In genomic region chr1:135105124-135105523, GRCm38 (mm10) we compare ENCODE assay signal across 8 mouse cellular contexts. TPM values are rescaled to one million over a fixed set of nuclear protein-coding genes. Genes with fewer than 3 reads are reported as not detected.
A peak's percentile ranks its signal among the peaks of the same experiment; 100 is the strongest.
DNase-seq lines count a peak whose midpoint lies in the region; ATAC-seq lines count a peak whose summit lies in the region.

Gene Lgr6 (minus strand): TSS chr1:135105276.

- no peak within 1 kb of the TSS for H3K27ac ChIP-seq in kidney, embryonic 14.5 days (ENCODE audit: low read depth, low read length)
- peak within 1 kb of the TSS; percentile 88 for H3K27ac ChIP-seq in brown adipose tissue, adult 24 weeks (replicated peaks; ENCODE audit: low read depth, low read length)
- peak within 1 kb of the TSS; percentile 37 for H3K27ac ChIP-seq in hindbrain, embryonic 10.5 days

- peak; percentile 37; the same call in 1 of the 2 replicates for ATAC-seq in kidney, embryonic 14.5 days (ENCODE audit: low FRiP score, low TSS enrichment)

- H3K4me3 ChIP-seq in kidney, embryonic 14.5 days (ENCODE audit: low read length): peak within 1 kb of the TSS; percentile 41
- peak within 1 kb of the TSS; percentile 72 for H3K4me3 ChIP-seq in brown adipose tissue, adult 24 weeks (ENCODE audit: insufficient read depth, low read depth, low read length)
- peak within 1 kb of the TSS; percentile 54 for H3K4me3 ChIP-seq in hindbrain, embryonic 10.5 days

- no peaks in the 10 kb centered on the region for H3K36me3 ChIP-seq in kidney, embryonic 14.5 days (ENCODE audit: control insufficient read depth, insufficient read depth, low read length)
- H3K36me3 ChIP-seq in hindbrain, embryonic 10.5 days: no peaks in the 10 kb centered on the region

- H3K4me1 ChIP-seq in kidney, embryonic 14.5 days (ENCODE audit: control insufficient read depth, insufficient read depth, low read length): 0 out of 2 replicates have a peak, but pooled peaks cover 6% of the 10 kb centered on the region
- H3K4me1 ChIP-seq in brown adipose tissue, adult 24 weeks (ENCODE audit: control insufficient read depth, insufficient read depth, insufficient read length, low read length): peaks cover 3% of the 10 kb centered on the region
- H3K4me1 ChIP-seq in hindbrain, embryonic 10.5 days (replicated peaks): peaks cover 36% of the 10 kb centered on the region

- WGBS in kidney, embryonic 14.5 days: 0% methylated on average over 24 of the region's 40 CpGs
- WGBS in hindbrain, embryonic 10.5 days: under 1% methylated on average over 40 of the region's 40 CpGs

- peak within 1 kb of the TSS; percentile 4; the same call in 1 of the 2 replicates for H3K9ac ChIP-seq in kidney, embryonic 14.5 days (ENCODE audit: low read depth, low read length)

- H3K4me2 ChIP-seq in kidney, embryonic 14.5 days (replicated peaks; ENCODE audit: low read depth, low read length): peak within 1 kb of the TSS; percentile 61

- H3K9me3 ChIP-seq in kidney, embryonic 14.5 days (ENCODE audit: control insufficient read depth, low read length): no peaks in the 10 kb centered on the region
- H3K9me3 ChIP-seq in hindbrain, embryonic 10.5 days: no peaks in the 10 kb centered on the region

- no peak for DNase-seq in kidney, adult 9 months
- peak; percentile 37 for DNase-seq in hindbrain, embryonic 10.5 days (ENCODE audit: low spot score)
- peak; percentile 67 for DNase-seq in lung, postnatal 10 days
- DNase-seq in thymus, postnatal 25 days: peak; percentile 38
- DNase-seq in adrenal gland, adult 18-20 months (ENCODE audit: low spot score in 2 of 2): no peak
- no peak for DNase-seq in cerebellum, postnatal 4 days (ENCODE audit: low spot score in 2 of 2)

- H3K27me3 ChIP-seq in kidney, embryonic 14.5 days (ENCODE audit: control insufficient read depth, insufficient read depth, low read length): peaks cover 45% of the 10 kb centered on the region
- H3K27me3 ChIP-seq in hindbrain, embryonic 10.5 days (ENCODE audit: insufficient read depth, poor library complexity, severe bottlenecking): peaks cover 83% of the 10 kb centered on the region

RNA-seq across cellular contexts. Expression of gene Lgr6, which starts in this region (rescaled TPM):
- polyA plus RNA-seq in kidney, embryonic 14.5 days (2014; fragmentation: Nextera tagmentation; extraction: Ambion mirVana): 0.66 and 0.81 TPM in 2 replicates
- polyA plus RNA-seq in brown adipose tissue, adult 24 weeks (2012; ENCODE audit: insufficient read depth, insufficient read length, missing spikeins): 21.2 and 21.5 TPM in 2 replicates
- polyA plus RNA-seq in hindbrain, embryonic 10.5 days (2016; fragmentation: Nextera tagmentation; extraction: Ambion mirVana): 0.26 and 0.47 TPM in 2 replicates
- 1 to 10 TPM; 2.1 to 5.2 TPM for total RNA-seq in adrenal gland, adult 18-20 months (2021)

Comparison
In these comparisons a context has a peak if more than half of its experiments do, and no peak if none do; other contexts are left out.
1. RNA of gene Lgr6 (polyA plus RNA-seq): 21.2 to 21.5 TPM in brown adipose tissue, adult 24 weeks; 0.66 to 0.81 TPM in kidney, embryonic 14.5 days and 0.26 to 0.47 TPM in hindbrain, embryonic 10.5 days; every median in the first group is over 10 times any median in the second.
2. Peak in ATAC-seq, H3K4me3 ChIP-seq, H3K9ac ChIP-seq and H3K4me2 ChIP-seq in kidney, embryonic 14.5 days; RNA of the gene not detected or under 1 TPM.
3. Peak in DNase-seq, H3K4me3 ChIP-seq and H3K27ac ChIP-seq in hindbrain, embryonic 10.5 days; RNA of the gene not detected or under 1 TPM.
4. DNase-seq: peak in lung, postnatal 10 days (single experiment) and thymus, postnatal 25 days (single experiment); none in kidney, adult 9 months (single experiment), adrenal gland, adult 18-20 months (0 of 2) and cerebellum, postnatal 4 days (0 of 2).
5. Peak in every context shown above with its lines, with median percentiles within 50 percentile points of each other: H3K4me3 ChIP-seq.